Mouse (Mus musculus) G1E (cell line): ENCODE results near the gene Clpsl2.

Experiments used
- CTCF ChIP-seq: IDR thresholded peaks from 2 replicates; pipeline ENCODE4 v1.5.1; 2012; ENCODE audit warnings: low read depth, low read length, inconsistent platforms, mixed read lengths
- GATA1 ChIP-seq: IDR thresholded peaks from 2 replicates; pipeline ENCODE4 v1.6.1; 2012; ENCODE audit warnings: borderline replicate concordance, low read length, inconsistent platforms, mixed read lengths
- GATA2 ChIP-seq: IDR thresholded peaks from 2 replicates; pipeline ENCODE4 v1.6.1; 2012; ENCODE audit warnings: low read depth, low read length, inconsistent platforms, borderline replicate concordance
- POLR2AphosphoS5 ChIP-seq: IDR thresholded peaks from 2 replicates; pipeline ENCODE4 v1.6.1; 2012; ENCODE audit warnings: low read depth, low read length, inconsistent platforms; ENCODE audit not compliant: insufficient replicate concordance
- TAL1 ChIP-seq: conservative IDR thresholded peaks from 2 replicates; pipeline ENCODE4 v1.6.1; 2012; ENCODE audit warnings: low read depth, low read length, inconsistent platforms, mixed read lengths

GRCm38 (mm10) chr17:28561613-28562012 lies 12.4 kb downstream of the Clpsl2 start:
- TF ChIP-seq CTCF (no peak), GATA1 (no peak), TAL1 (no peak), GATA2 (no peak), POLR2AphosphoS5 (no peak)
